Mouse (Mus musculus) limb, embryonic 13.5 days (tissue): Measurements from ENCODE around the gene Gldn. TPM values are rescaled to one million over a fixed set of nuclear protein-coding genes. Genes with fewer than 3 reads are reported as not detected.

Experiments used
- ATAC-seq: fragments of 200-750 bp; cut with Nextera tagmentation; 2 replicates; pipeline ENCODE4 v1.8.0; 2017; ENCODE audit warnings: low read depth, moderate number of reproducible peaks, moderate TSS enrichment; ENCODE audit not compliant: low FRiP score
- H3K27ac ChIP-seq: fragments of 300-500 bp; sonication (generic); 2 replicates; pipeline ENCODE4 v1.5.1; 2015; ENCODE audit warnings: inconsistent platforms, mild to moderate bottlenecking, moderate library complexity
- H3K27me3 ChIP-seq: fragments of 300-500 bp; sonication (generic); 2 replicates; pipeline ENCODE4 v1.6.1; 2015; ENCODE audit warnings: mild to moderate bottlenecking, inconsistent platforms
- H3K36me3 ChIP-seq: fragments of 300-500 bp; sonication (generic); 2 replicates; pipeline ENCODE4 v1.6.1; 2015; ENCODE audit warnings: inconsistent platforms, mild to moderate bottlenecking, moderate library complexity
- H3K4me1 ChIP-seq: fragments of 300-500 bp; sonication (generic); 2 replicates; pipeline ENCODE4 v1.6.1; 2015; ENCODE audit warnings: inconsistent platforms
- H3K4me2 ChIP-seq: fragments of 300-500 bp; sonication (generic); replicated peaks from 2 replicates; pipeline ENCODE4 v1.6.1; 2015; ENCODE audit warnings: inconsistent platforms, mild to moderate bottlenecking, moderate library complexity
- H3K4me3 ChIP-seq: fragments of 300-500 bp; sonication (generic); 2 replicates; pipeline ENCODE4 v1.5.1; 2015; ENCODE audit warnings: moderate library complexity, mild to moderate bottlenecking, inconsistent platforms
- H3K9ac ChIP-seq: fragments of 300-500 bp; sonication (generic); 2 replicates; pipeline ENCODE4 v1.6.1; 2015; ENCODE audit warnings: mild to moderate bottlenecking, inconsistent platforms
- H3K9me3 ChIP-seq: fragments of 300-500 bp; sonication (generic); 2 replicates; pipeline ENCODE4 v1.6.1; 2016; ENCODE audit warnings: inconsistent platforms
- WGBS: fragments of 180-500 bp; shearing (Covaris S2); methylation state at CpG from one replicate; pipeline ENCODE4 v1.1.7; 2015; 5-methylcytosine and 5-hydroxymethylcytosine counted together
- polyA plus RNA-seq: library from polyadenylated mRNA; unstranded; fragments of >200 nt; fragmentation: Nextera tagmentation; extraction: Ambion mirVana; gene quantifications from 2 replicates; pipeline ENCODE4 v1.2.1, GENCODE M21; 2015

Gene Gldn
- polyA plus RNA-seq, result 0.25 and 0.34 TPM in 2 replicates

- ATAC-seq, result no peak; the same call in 1 of the 2 replicates
Measured at GRCm38 (mm10) chr9:54286331-54286987, at the start of gene Gldn. Gene Gldn (plus strand): TSS chr9:54286486.

GRCm38 (mm10) chr9:54244869-54245665, 41.2 kb upstream of the Gldn start:
- H3K4me3 ChIP-seq, result no peak overlapping the region
- no peak overlapping the region for H3K9ac ChIP-seq
- H3K27ac ChIP-seq, result no peak overlapping the region
- H3K36me3 ChIP-seq, result no peaks in the 10 kb centered on the region
- no peaks in the 10 kb centered on the region for H3K4me1 ChIP-seq
- no peaks in the 10 kb centered on the region for H3K9me3 ChIP-seq
- no peak for ATAC-seq
- 69% methylated on average over 3 of the region's 3 CpGs for WGBS
- H3K27me3 ChIP-seq, result no peaks in the 10 kb centered on the region
- no peak overlapping the region for H3K4me2 ChIP-seq

More at GRCm38 (mm10) chr9:54286331-54286987, at the start of gene Gldn:
- Histone ChIP-seq H3K27me3 (peaks cover 37% of the 10 kb centered on the region), H3K27ac (no peak within 1 kb of the TSS), H3K4me3 (peak within 1 kb of the TSS; percentile 47), H3K9ac (peak within 1 kb of the TSS; percentile 57), H3K4me1 (peaks cover 8% of the 10 kb centered on the region), H3K9me3 (no peaks in the 10 kb centered on the region), H3K4me2 (peak within 1 kb of the TSS; percentile 90), H3K36me3 (no peaks in the 10 kb centered on the region)
- 3% methylated on average over 61 of the region's 61 CpGs for WGBS

DNA sequence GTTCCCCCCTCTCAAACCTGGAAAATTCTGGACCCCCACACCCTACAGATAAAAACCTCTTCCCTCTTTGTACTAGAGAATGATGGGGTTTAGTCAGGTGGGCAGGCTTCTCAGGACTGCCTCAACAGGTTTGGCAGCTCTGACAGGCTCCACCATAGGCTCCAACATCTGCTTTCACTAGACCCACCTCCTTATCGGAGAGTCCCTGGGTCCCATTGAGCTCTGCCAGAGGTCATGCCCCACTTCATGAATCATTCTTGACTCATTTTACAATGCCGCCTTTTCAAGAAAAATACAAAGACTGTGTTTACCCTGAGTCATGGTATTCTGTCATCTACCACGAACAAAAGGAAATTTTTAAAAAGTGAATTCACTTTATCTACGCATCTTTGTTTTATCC, 21.5 kb upstream of the Gldn start:
- ATAC-seq, result no peak
- H3K27ac ChIP-seq, result no peak overlapping the region
- no peaks in the 10 kb centered on the region for H3K36me3 ChIP-seq
- H3K4me3 ChIP-seq, result no peak overlapping the region
- WGBS, result 60% methylated on average over 4 of the region's 4 CpGs
- H3K4me1 ChIP-seq, result no peaks in the 10 kb centered on the region
- no peaks in the 10 kb centered on the region for H3K27me3 ChIP-seq
- no peak overlapping the region for H3K9ac ChIP-seq
- no peak overlapping the region for H3K4me2 ChIP-seq
- H3K9me3 ChIP-seq, result no peaks in the 10 kb centered on the region

- Histone ChIP-seq H3K9me3 (no peaks in the 10 kb centered on the region), H3K4me1 (no peaks in the 10 kb centered on the region), H3K27ac (no peak within 1 kb of the TSS), H3K27me3 (no peaks in the 10 kb centered on the region), H3K9ac (no peak within 1 kb of the TSS), H3K4me2 (no peak within 1 kb of the TSS), H3K4me3 (no peak within 1 kb of the TSS), H3K36me3 (no peaks in the 10 kb centered on the region)
- 82% methylated on average over 7 of the region's 7 CpGs for WGBS
- ATAC-seq, result no peak
Measured at GRCm38 (mm10) chr9:54268010-54268409, 18.3 kb upstream of the Gldn start, which contains the start of gene Cyp19a1. Gene Cyp19a1 (minus strand): TSS chr9:54268110.

DNA sequence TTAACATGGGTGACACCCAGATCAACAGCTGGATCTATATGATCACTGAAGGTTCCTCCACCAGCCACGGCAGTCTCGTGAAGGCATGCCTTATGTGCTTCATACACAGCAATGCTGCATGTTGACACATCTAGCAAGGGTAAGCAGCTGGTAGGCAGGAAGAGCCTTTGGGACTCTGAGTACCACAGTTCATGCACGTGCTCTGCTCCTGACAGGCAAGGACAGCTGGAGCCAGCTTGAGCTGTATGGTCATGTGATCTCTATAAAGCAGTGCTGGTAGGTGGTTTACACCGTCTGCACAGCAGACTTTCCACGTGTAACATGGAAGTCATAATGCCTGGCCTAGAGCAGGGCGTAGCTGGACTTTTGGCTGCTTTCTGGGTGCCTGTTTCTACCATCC, 16.3 kb upstream of the Gldn start:
- no peak overlapping the region for H3K4me3 ChIP-seq
- ATAC-seq, result no peak; the same call in 1 of the 2 replicates
- no peak overlapping the region for H3K27ac ChIP-seq
- no peaks in the 10 kb centered on the region for H3K36me3 ChIP-seq
- no peaks in the 10 kb centered on the region for H3K9me3 ChIP-seq
- no peaks in the 10 kb centered on the region for H3K4me1 ChIP-seq
- no peak overlapping the region for H3K4me2 ChIP-seq
- no peak overlapping the region for H3K9ac ChIP-seq
- no peaks in the 10 kb centered on the region for H3K27me3 ChIP-seq
- 58% methylated on average over 6 of the region's 6 CpGs for WGBS

- Histone ChIP-seq H3K27ac (no peak overlapping the region), H3K9ac (no peak overlapping the region), H3K4me1 (no peaks in the 10 kb centered on the region), H3K4me2 (no peak overlapping the region), H3K27me3 (no peaks in the 10 kb centered on the region), H3K36me3 (no peaks in the 10 kb centered on the region), H3K4me3 (no peak overlapping the region), H3K9me3 (no peaks in the 10 kb centered on the region)
- 39% methylated on average over 5 of the region's 5 CpGs for WGBS
- ATAC-seq, result no peak
Measured at GRCm38 (mm10) chr9:54270889-54271288, 15.4 kb upstream of the Gldn start.

GRCm38 (mm10) chr9:54275283-54275682, 11.0 kb upstream of the Gldn start:
- no peak overlapping the region for H3K27ac ChIP-seq
- H3K36me3 ChIP-seq, result no peaks in the 10 kb centered on the region
- H3K4me1 ChIP-seq, result no peaks in the 10 kb centered on the region
- no peak overlapping the region for H3K4me2 ChIP-seq
- H3K4me3 ChIP-seq, result no peak overlapping the region
- no peak for ATAC-seq
- H3K9me3 ChIP-seq, result no peaks in the 10 kb centered on the region
- 87% methylated on average over 4 of the region's 4 CpGs for WGBS
- H3K9ac ChIP-seq, result no peak overlapping the region
- H3K27me3 ChIP-seq, result no peaks in the 10 kb centered on the region

DNA sequence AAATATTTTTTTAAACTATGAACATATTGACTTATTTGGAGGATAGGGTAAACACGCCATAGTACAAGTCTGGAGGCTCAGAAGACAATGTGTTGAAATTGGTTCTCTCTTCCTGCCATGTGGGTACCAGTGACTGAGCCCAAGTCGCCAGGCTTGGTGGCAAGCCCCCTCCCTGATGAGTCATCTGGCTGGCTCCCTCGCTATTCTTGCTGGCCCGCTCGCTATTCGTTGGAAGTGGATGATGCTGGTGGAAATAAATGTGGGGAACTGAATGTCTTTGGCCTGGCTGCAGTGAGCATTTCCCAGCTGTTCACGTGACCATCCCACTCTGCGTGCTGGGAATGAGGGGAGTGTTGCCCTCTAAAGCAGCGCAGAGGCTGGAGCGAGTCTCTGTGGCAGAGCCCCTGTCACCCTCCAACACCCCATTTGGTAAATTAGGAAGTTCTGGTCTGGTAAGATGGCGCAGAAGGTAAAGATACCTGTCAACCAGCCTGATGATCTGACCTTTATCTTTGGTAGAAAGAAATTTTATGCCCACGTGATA, 7.2 kb upstream of the Gldn start:
- Histone ChIP-seq H3K4me3 (no peak overlapping the region), H3K9me3 (no peaks in the 10 kb centered on the region), H3K4me2 (no peak overlapping the region), H3K27ac (no peak overlapping the region), H3K4me1 (no peaks in the 10 kb centered on the region), H3K9ac (no peak overlapping the region), H3K36me3 (no peaks in the 10 kb centered on the region), H3K27me3 (peaks cover 3% of the 10 kb centered on the region; the same call in 1 of the 2 replicates)
- ATAC-seq, result no peak
- 83% methylated on average over 12 of the region's 12 CpGs for WGBS

DNA sequence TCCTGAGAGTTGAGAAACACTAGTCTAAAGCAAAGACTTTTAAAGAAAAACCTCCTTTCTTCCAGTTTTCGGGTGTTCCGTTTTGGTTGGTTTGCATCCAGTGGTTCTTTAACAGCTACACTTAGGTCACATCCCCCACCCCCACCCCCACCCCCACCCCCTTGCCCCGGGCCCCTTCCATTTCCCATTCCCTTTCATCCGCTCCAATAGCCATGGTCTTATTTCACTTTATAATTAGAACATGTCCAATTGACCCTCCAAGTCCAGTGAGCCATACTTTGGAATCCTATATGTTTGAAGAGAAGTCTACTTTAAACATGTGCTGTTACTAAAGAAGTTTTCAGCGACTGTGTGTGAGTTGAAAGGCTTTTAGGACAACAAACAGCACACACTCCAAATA, 1.5 kb downstream of the Gldn start:
- ATAC-seq, result no peak
- 48% methylated on average over 5 of the region's 5 CpGs for WGBS
- Histone ChIP-seq H3K36me3 (no peaks in the 10 kb centered on the region), H3K9ac (no peak overlapping the region), H3K9me3 (no peaks in the 10 kb centered on the region), H3K27ac (no peak overlapping the region), H3K4me1 (peaks cover 8% of the 10 kb centered on the region), H3K27me3 (peaks cover 37% of the 10 kb centered on the region), H3K4me3 (no peak overlapping the region), H3K4me2 (no peak overlapping the region)

DNA sequence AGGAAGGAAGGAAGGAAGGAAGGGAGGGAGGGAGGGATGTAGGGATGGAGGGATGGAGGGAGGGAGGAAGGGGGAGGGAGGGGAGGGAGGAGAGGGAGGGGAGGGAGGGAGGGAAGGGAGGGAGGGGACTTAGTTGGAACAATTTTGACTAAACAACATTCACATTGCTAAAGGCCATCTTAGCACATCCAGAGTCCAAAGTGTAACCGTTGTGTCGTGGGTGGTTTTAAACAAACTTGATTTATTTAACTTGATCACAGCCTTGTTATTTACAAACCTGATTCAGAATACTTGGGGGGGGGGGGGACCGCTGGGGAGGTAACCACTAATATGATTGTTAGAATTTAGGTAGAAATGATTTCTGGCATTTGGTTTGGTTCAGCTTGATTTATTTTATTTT, 13.1 kb downstream of the Gldn start:
- no peak overlapping the region for H3K4me3 ChIP-seq
- no peak for ATAC-seq
- no peak overlapping the region for H3K4me2 ChIP-seq
- no peaks in the 10 kb centered on the region for H3K4me1 ChIP-seq
- H3K9me3 ChIP-seq, result no peaks in the 10 kb centered on the region
- H3K27ac ChIP-seq, result no peak overlapping the region
- no peaks in the 10 kb centered on the region for H3K27me3 ChIP-seq
- no peaks in the 10 kb centered on the region for H3K36me3 ChIP-seq
- WGBS, result 75% methylated on average over 3 of the region's 3 CpGs
- no peak overlapping the region for H3K9ac ChIP-seq

- Histone ChIP-seq H3K9me3 (no peaks in the 10 kb centered on the region), H3K27ac (no peak overlapping the region), H3K9ac (no peak overlapping the region), H3K4me2 (no peak overlapping the region), H3K4me3 (no peak overlapping the region), H3K36me3 (no peaks in the 10 kb centered on the region), H3K27me3 (no peaks in the 10 kb centered on the region), H3K4me1 (no peaks in the 10 kb centered on the region)
- no peak for ATAC-seq
Measured at GRCm38 (mm10) chr9:54299792-54300191, 13.5 kb downstream of the Gldn start.

GRCm38 (mm10) chr9:54301255-54301654, 15.0 kb downstream of the Gldn start:
- Histone ChIP-seq H3K4me2 (no peak overlapping the region), H3K4me3 (no peak overlapping the region), H3K9me3 (no peaks in the 10 kb centered on the region), H3K4me1 (no peaks in the 10 kb centered on the region), H3K9ac (no peak overlapping the region), H3K36me3 (no peaks in the 10 kb centered on the region), H3K27me3 (no peaks in the 10 kb centered on the region), H3K27ac (no peak overlapping the region)
- 78% methylated on average over 4 of the region's 4 CpGs for WGBS
- no peak for ATAC-seq
